In the genomic region with DNA sequence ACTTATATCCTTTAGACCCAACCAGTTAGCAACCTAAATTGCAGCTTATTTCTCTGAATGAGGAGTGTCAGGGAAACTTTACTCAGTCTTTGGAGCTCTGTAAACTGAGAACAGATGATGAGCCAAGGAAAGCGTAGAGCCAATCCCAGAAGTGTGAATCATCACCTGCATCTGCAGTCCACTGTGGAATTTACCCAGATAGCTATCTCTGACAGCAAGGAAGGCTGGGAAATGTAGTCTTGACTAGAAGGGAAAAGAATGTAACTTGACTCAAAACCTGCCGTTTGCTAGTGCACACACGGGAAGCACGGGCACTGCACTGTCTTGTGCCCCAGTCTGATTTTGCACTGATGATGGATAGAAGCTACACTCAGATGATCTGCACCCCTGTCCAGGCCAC, we compare ENCODE assay signal across 16 mouse cellular contexts.
A peak's percentile ranks its signal among the peaks of the same experiment; 100 is the strongest.
DNase-seq lines count a peak whose midpoint lies in the region; ATAC-seq and TF ChIP-seq lines count a peak whose summit lies in the region.
"Had no signal": no experiment of that assay in that cellular context is flagged by ENCODE, and none has a peak within 500 bp of the region (broad histone marks: within the 10 kb centered on the region; RNA-seq: fewer than 3 reads in every experiment).

No protein-coding gene starts in this region.

- H3K4me1 ChIP-seq in ES-E14 (ENCODE audit: control insufficient read depth in 2 of 2, insufficient read depth in 2 of 2, low read length in 2 of 2, poor library complexity in 1 of 2): peaks cover 0 to 6% of the 10 kb centered on the region in 2 experiments; a peak in 2 of 4 replicates
- H3K4me1 ChIP-seq in intestine, embryonic 15.5 days (replicated peaks): no peaks in the 10 kb centered on the region
- H3K4me1 ChIP-seq: hindbrain, embryonic 13.5 days; kidney, embryonic 15.5 days; limb, embryonic 10.5 days had no signal

- no peaks in the 10 kb centered on the region for H3K27me3 ChIP-seq in intestine, embryonic 15.5 days (replicated peaks)
- H3K27me3 ChIP-seq: hindbrain, embryonic 13.5 days; kidney, embryonic 15.5 days had no signal

- H3K4me3 ChIP-seq in ES-E14 (ENCODE audit: insufficient read depth in 1 of 2, low read depth in 1 of 2, low read length in 2 of 2, poor library complexity in 1 of 2, severe bottlenecking in 1 of 2): no peak overlapping the region
- no peak overlapping the region for H3K4me3 ChIP-seq in intestine, embryonic 15.5 days (replicated peaks)
- H3K4me3 ChIP-seq: hindbrain, embryonic 13.5 days; kidney, embryonic 15.5 days; limb, embryonic 10.5 days had no signal

- H3K4me2 ChIP-seq in intestine, embryonic 15.5 days (replicated peaks): no peak overlapping the region
- H3K4me2 ChIP-seq: hindbrain, embryonic 13.5 days; kidney, embryonic 15.5 days had no signal

- H3K9ac ChIP-seq in ES-E14 (ENCODE audit: insufficient read depth, low read depth, low read length, poor library complexity, severe bottlenecking): no peak overlapping the region
- H3K9ac ChIP-seq in intestine, embryonic 15.5 days: no peak overlapping the region
- H3K9ac ChIP-seq: hindbrain, embryonic 13.5 days; kidney, embryonic 15.5 days; liver, postnatal 0 days had no signal

- H3K36me3 ChIP-seq in ES-E14 (ENCODE audit: control insufficient read depth, insufficient read depth, low read length, poor library complexity, severe bottlenecking): no peaks in the 10 kb centered on the region
- no peaks in the 10 kb centered on the region for H3K36me3 ChIP-seq in intestine, embryonic 15.5 days
- H3K36me3 ChIP-seq: G1E; hindbrain, embryonic 13.5 days; kidney, embryonic 15.5 days; limb, embryonic 10.5 days had no signal

- peak; percentile 35 for DNase-seq in heart, adult 11 months
- DNase-seq in heart, postnatal 10 days: no peak
- no peak for DNase-seq in ES-E14 (ENCODE audit: low read depth, low spot score)
- DNase-seq in ZHBTc4 (ENCODE audit: low read depth, low spot score): peak; percentile 14
- DNase-seq in left cerebral cortex, postnatal 14 days (ENCODE audit: low spot score in 2 of 2): peak; percentile 33 to 60
- DNase-seq in testis, postnatal 14 days (ENCODE audit: low spot score): no peak
- DNase-seq in ovary, adult 18-20 months (ENCODE audit: low spot score): no peak
- DNase-seq: cerebellum, adult 9-10 months; gastrocnemius, postnatal 14 days; liver, postnatal 0 days; thymus, adult 18-20 months had no signal

- in situ Hi-C loops in ES-E14 (cut with MboI; ENCODE audit: low sequenced_read_pairs in 2 of 2, unreplicated experiment in 2 of 2): no loop called here

- no peak for ATAC-seq in intestine, embryonic 15.5 days
- ATAC-seq: liver, postnatal 0 days had no signal

- 34% methylated on average over 4 of the region's 4 CpGs for WGBS in intestine, embryonic 15.5 days

- no peak overlapping the region for H3K27ac ChIP-seq in ES-E14 (ENCODE audit: insufficient read depth, low read depth, low read length, poor library complexity, severe bottlenecking)
- no peak overlapping the region for H3K27ac ChIP-seq in intestine, embryonic 15.5 days
- H3K27ac ChIP-seq: hindbrain, embryonic 13.5 days; kidney, embryonic 15.5 days; limb, embryonic 10.5 days had no signal

- intact Hi-C loops in heart, postnatal 10 days (cut with DNase I): no loop called here
- intact Hi-C loops in left cerebral cortex, postnatal 14 days (cut with DNase I): no loop called here

- no peaks in the 10 kb centered on the region for H3K9me3 ChIP-seq in ES-E14 (ENCODE audit: control insufficient read depth, insufficient read depth, low read depth, low read length)
- no peaks in the 10 kb centered on the region for H3K9me3 ChIP-seq in intestine, embryonic 15.5 days
- H3K9me3 ChIP-seq: hindbrain, embryonic 13.5 days; kidney, embryonic 15.5 days; limb, embryonic 10.5 days had no signal

TF ChIP-seq in ES-E14, 5 proteins besides CTCF, POLR2A, EP300 and RAD21:
- TF ChIP-seq ZC3H11A (IDR thresholded peaks at IDR 0.05; ENCODE audit: borderline replicate concordance, low read depth, low read length): no peak
- no peak for TF ChIP-seq ZNF384 (IDR thresholded peaks at IDR 0.05; ENCODE audit: low read depth, low read length)
- peak; percentile 85 for TF ChIP-seq HCFC1 (IDR thresholded peaks at IDR 0.05; ENCODE audit: borderline replicate concordance, insufficient read depth, low read length)

Comparison
In these comparisons a context has a peak if more than half of its experiments do, and no peak if none do; other contexts are left out.
1. DNase-seq: peak in heart, adult 11 months (single experiment), ZHBTc4 (single experiment) and left cerebral cortex, postnatal 14 days (2 of 2); none in heart, postnatal 10 days (0 of 2), ES-E14 (single experiment), testis, postnatal 14 days (single experiment) and ovary, adult 18-20 months (single experiment).